Mouse (Mus musculus) lung, adult 2 months (tissue): ENCODE results near the gene Txnrd3. TPM values are rescaled to one million over a fixed set of nuclear protein-coding genes. Genes with fewer than 3 reads are reported as not detected.

Experiments used
- DNase-seq: peaks from one replicate; pipeline ENCODE4 v3.0.0; 2022
- H3K4me1 ChIP-seq: fragments of 200-500 bp; 2 replicates; pipeline ENCODE4 v1.6.1; 2011; ENCODE audit warnings: low read length; ENCODE audit not compliant: control insufficient read depth, insufficient read depth
- H3K4me3 ChIP-seq: fragments of 200-500 bp; replicated peaks from 2 replicates; pipeline ENCODE3; 2011; ENCODE audit warnings: low read depth, mild to moderate bottlenecking, control low read depth, low read length; ENCODE audit errors: extremely low read depth
- CTCF ChIP-seq: fragments of 200-500 bp; IDR thresholded peaks from 2 replicates; pipeline ENCODE4 v1.5.1; 2011; ENCODE audit warnings: mild to moderate bottlenecking, low read length, control low read depth; ENCODE audit not compliant: insufficient read depth
- POLR2A ChIP-seq: fragments of 200-500 bp; IDR thresholded peaks from 2 replicates; pipeline ENCODE4 v1.6.1; 2011; ENCODE audit warnings: low read depth, mild to moderate bottlenecking, control low read depth, low read length, borderline replicate concordance; ENCODE audit errors: extremely low read depth
- WGBS: fragments of 180-500 bp; shearing (Covaris S2); methylation state at CpG from one replicate; pipeline ENCODE4 v1.1.7; 2018; 5-methylcytosine and 5-hydroxymethylcytosine counted together
- polyA plus RNA-seq: library from polyadenylated mRNA; depleted of rRNA; stranded (reverse); fragments of >200 nt; gene quantifications from 2 replicates; pipeline ENCODE4 v1.2.3, GENCODE M21; 2012

Gene Txnrd3
- polyA plus RNA-seq, 1 experiment = 13.8 TPM

GRCm38 (mm10) chr6:89669556-89669955, 25.8 kb downstream of the Txnrd3 start:
- H3K4me3 ChIP-seq = no peak overlapping the region
- no peaks in the 10 kb centered on the region for H3K4me1 ChIP-seq
- peak; percentile 1 for DNase-seq
- WGBS = 82% methylated on average over 6 of the region's 6 CpGs
- TF ChIP-seq CTCF = no peak

- DNase-seq = peak; percentile 4
- WGBS = 67% methylated on average over 6 of the region's 6 CpGs
- no peak overlapping the region for H3K4me3 ChIP-seq
- TF ChIP-seq POLR2A (no peak), CTCF (no peak)
- no peaks in the 10 kb centered on the region for H3K4me1 ChIP-seq
Measured at GRCm38 (mm10) chr6:89671431-89671830, 27.6 kb downstream of the Txnrd3 start.

GRCm38 (mm10) chr6:89672641-89673040, 28.9 kb downstream of the Txnrd3 start:
- DNase-seq = no peak
- 89% methylated on average over 7 of the region's 7 CpGs for WGBS
- H3K4me1 ChIP-seq = no peaks in the 10 kb centered on the region
- TF ChIP-seq CTCF (no peak), POLR2A (no peak)
- H3K4me3 ChIP-seq = no peak overlapping the region

- TF ChIP-seq CTCF (no peak), POLR2A (no peak)
- no peak overlapping the region for H3K4me3 ChIP-seq
- no peak for DNase-seq
- H3K4me1 ChIP-seq = no peaks in the 10 kb centered on the region
- 80% methylated on average over 11 of the region's 11 CpGs for WGBS
Measured at GRCm38 (mm10) chr6:89673135-89673780, 29.5 kb downstream of the Txnrd3 start.

- Histone ChIP-seq H3K4me1 (no peaks in the 10 kb centered on the region), H3K4me3 (no peak overlapping the region)
- 66% methylated on average over 4 of the region's 4 CpGs for WGBS
- no peak for DNase-seq
- no peak for TF ChIP-seq CTCF
- no peak for TF ChIP-seq POLR2A
Measured at GRCm38 (mm10) chr6:89678522-89678921, 34.7 kb downstream of the Txnrd3 start.

- DNase-seq = peak; percentile 64
- H3K4me3 ChIP-seq = no peak overlapping the region
- whole genome bisulfite sequencing = 17% methylated on average over 10 of the region's 10 CpGs
- TF ChIP-seq CTCF = peak; percentile 91
- TF ChIP-seq POLR2A = no peak
- H3K4me1 ChIP-seq = no peaks in the 10 kb centered on the region
Measured at GRCm38 (mm10) chr6:89679291-89679835, 35.6 kb downstream of the Txnrd3 start.

GRCm38 (mm10) chr6:89680155-89680554, 36.4 kb downstream of the Txnrd3 start:
- H3K4me3 ChIP-seq = no peak overlapping the region
- 9% methylated on average over 8 of the region's 8 CpGs for WGBS
- TF ChIP-seq CTCF = peak; percentile 92
- no peak for TF ChIP-seq POLR2A
- H3K4me1 ChIP-seq = no peaks in the 10 kb centered on the region
- DNase-seq = peak; percentile 82

GRCm38 (mm10) chr6:89684231-89684630, 40.4 kb downstream of the Txnrd3 start:
- H3K4me1 ChIP-seq = no peaks in the 10 kb centered on the region
- no peak for TF ChIP-seq CTCF
- TF ChIP-seq POLR2A = no peak
- 64% methylated on average over 1 of the region's 1 CpGs for WGBS
- DNase-seq = no peak
- no peak overlapping the region for H3K4me3 ChIP-seq

GRCm38 (mm10) chr6:89687100-89687499, 43.3 kb downstream of the Txnrd3 start:
- WGBS = 87% methylated on average over 1 of the region's 1 CpGs
- no peak for DNase-seq
- TF ChIP-seq CTCF = no peak
- TF ChIP-seq POLR2A = no peak
- Histone ChIP-seq H3K4me3 (no peak overlapping the region), H3K4me1 (no peaks in the 10 kb centered on the region)

- TF ChIP-seq POLR2A = no peak
- TF ChIP-seq CTCF = no peak
- no peaks in the 10 kb centered on the region for H3K4me1 ChIP-seq
- 69% methylated on average over 2 of the region's 2 CpGs for WGBS
- DNase-seq = no peak
- no peak overlapping the region for H3K4me3 ChIP-seq
Measured at GRCm38 (mm10) chr6:89706624-89707023, 62.8 kb downstream of the Txnrd3 start.
